Mouse (Mus musculus): ENCODE results near the gene Sugct. TPM values are rescaled to one million over a fixed set of nuclear protein-coding genes. Genes with fewer than 3 reads are reported as not detected.
"Not testable (repeated sequence)": the region's sequence is repeated elsewhere in the genome, so short reads cannot be mapped to it uniquely, and the experiment has no call there.

Gene Sugct
- polyA plus RNA-seq, 1 experiment, result not detected

DNA sequence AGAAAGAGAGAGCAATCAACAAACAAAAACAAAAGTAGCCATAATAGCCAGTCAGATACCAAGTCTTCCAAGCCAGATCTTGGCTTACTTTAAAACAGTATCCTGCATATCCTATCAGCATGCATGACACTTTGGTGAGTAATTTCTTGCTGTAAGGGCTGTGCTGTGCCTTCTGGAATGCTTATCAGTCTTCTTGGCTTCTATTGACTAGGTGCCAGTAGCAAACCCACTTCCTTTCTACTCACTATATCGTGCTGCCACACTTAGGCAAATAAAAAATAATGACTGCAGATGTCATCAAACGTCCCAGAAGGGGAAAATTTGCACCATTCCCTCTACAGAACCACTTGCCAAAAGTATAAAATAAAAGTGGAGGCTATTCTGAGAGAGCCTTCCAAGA is 848.1 kb downstream of the Sugct start:
- no peak overlapping the region for H3K27ac ChIP-seq (ENCODE audit: control insufficient read depth, insufficient read depth, low read depth, low read length, poor library complexity)
- peaks cover 1% of the 10 kb centered on the region for H3K4me1 ChIP-seq (ENCODE audit: control insufficient read depth, insufficient read depth, low read length)
- H3K4me3 ChIP-seq (replicated peaks; ENCODE audit: control insufficient read depth, low read depth, low read length), result no peak overlapping the region
- WGBS, result 5% methylated on average over 2 of the region's 2 CpGs
- TF ChIP-seq POLR2A (IDR thresholded peaks at IDR 0.05; ENCODE audit: borderline replicate concordance, control insufficient read depth, low read depth, low read length), result no peak
- TF ChIP-seq CTCF (IDR thresholded peaks at IDR 0.05; ENCODE audit: control insufficient read depth, insufficient read depth, low read length), result no peak

DNA sequence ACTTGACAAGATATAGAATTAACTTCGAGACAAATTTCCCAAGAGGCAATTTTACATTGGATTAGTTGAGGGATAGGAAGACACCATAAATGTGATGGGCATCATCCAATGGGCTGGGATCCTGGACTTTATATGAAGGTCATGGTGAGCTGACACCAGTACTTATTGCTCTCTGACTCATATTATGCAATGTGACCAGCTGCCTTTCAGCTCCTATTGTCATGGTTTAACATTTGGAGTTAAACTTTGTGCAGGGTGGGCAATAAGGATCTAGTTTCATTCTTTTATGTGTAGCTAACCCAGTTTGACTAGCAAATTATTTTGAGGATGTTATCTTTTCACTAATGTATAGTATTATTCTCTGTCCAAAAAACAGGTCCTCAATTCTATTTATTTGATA is 854.4 kb downstream of the Sugct start:
- H3K4me3 ChIP-seq (replicated peaks; ENCODE audit: control insufficient read depth, low read depth, low read length), result no peak overlapping the region
- no peak overlapping the region for H3K27ac ChIP-seq (ENCODE audit: control insufficient read depth, insufficient read depth, low read depth, low read length, poor library complexity)
- no peak for TF ChIP-seq CTCF (IDR thresholded peaks at IDR 0.05; ENCODE audit: control insufficient read depth, insufficient read depth, low read length)
- no peak for TF ChIP-seq POLR2A (IDR thresholded peaks at IDR 0.05; ENCODE audit: borderline replicate concordance, control insufficient read depth, low read depth, low read length)
- 77% methylated on average over 1 of the region's 1 CpGs for WGBS
- no peaks in the 10 kb centered on the region; the same call in 1 of the 2 replicates for H3K4me1 ChIP-seq (ENCODE audit: control insufficient read depth, insufficient read depth, low read length)

DNA sequence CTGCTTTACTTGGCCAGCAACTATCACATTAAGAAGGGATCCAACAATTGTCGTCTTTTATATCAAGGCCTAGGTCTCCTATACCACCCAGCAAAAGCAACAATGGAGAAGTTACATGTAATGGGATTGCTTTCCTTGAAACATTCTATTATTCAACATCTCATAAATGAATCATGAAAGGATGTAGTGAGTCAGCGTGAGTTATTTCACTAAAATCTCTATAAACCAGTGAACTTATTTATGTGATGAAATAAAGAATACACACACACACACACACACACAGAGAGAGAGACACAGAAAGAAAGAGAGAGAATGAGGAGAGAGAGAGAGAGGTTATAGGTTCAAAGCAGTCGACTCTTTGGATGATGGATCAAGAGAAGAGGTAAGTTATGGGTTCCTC is 856.9 kb downstream of the Sugct start:
- TF ChIP-seq POLR2A (IDR thresholded peaks at IDR 0.05; ENCODE audit: borderline replicate concordance, control insufficient read depth, low read depth, low read length) (no peak), CTCF (IDR thresholded peaks at IDR 0.05; ENCODE audit: control insufficient read depth, insufficient read depth, low read length) (no peak)

DNA sequence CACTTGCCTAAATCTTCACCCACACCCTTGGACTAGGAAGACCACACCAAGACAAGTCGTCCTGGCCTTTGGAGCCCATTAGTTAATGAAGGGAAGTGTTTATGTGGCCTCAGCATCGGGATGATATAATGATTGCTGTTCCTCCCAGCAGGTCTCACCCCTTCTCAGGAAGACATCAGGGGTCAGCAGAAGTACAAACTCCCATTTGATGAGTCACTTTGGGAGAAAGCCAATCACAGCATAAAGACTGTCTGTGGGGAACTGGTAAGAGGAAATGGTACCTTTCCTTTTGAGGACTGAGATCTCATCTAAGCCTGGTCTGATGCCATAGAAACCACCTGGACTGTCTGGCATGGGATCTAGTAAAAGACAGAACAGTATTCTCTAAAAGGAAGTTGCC is 860.2 kb downstream of the Sugct start:
- 46% methylated on average over 2 of the region's 2 CpGs for WGBS
- H3K4me1 ChIP-seq (ENCODE audit: control insufficient read depth, insufficient read depth, low read length), result no peaks in the 10 kb centered on the region
- no peak overlapping the region for H3K27ac ChIP-seq (ENCODE audit: control insufficient read depth, insufficient read depth, low read depth, low read length, poor library complexity)
- TF ChIP-seq POLR2A (IDR thresholded peaks at IDR 0.05; ENCODE audit: borderline replicate concordance, control insufficient read depth, low read depth, low read length) (no peak), CTCF (IDR thresholded peaks at IDR 0.05; ENCODE audit: control insufficient read depth, insufficient read depth, low read length) (no peak)
- no peak overlapping the region for H3K4me3 ChIP-seq (replicated peaks; ENCODE audit: control insufficient read depth, low read depth, low read length)

More for the DNA sequence above, 856.9 kb downstream of the Sugct start:
- Histone ChIP-seq H3K4me1 (ENCODE audit: control insufficient read depth, insufficient read depth, low read length) (no peaks in the 10 kb centered on the region), H3K27ac (ENCODE audit: control insufficient read depth, insufficient read depth, low read depth, low read length, poor library complexity) (no peak overlapping the region), H3K4me3 (replicated peaks; ENCODE audit: control insufficient read depth, low read depth, low read length) (no peak overlapping the region)
- WGBS, result 76% methylated on average over 3 of the region's 3 CpGs

DNA sequence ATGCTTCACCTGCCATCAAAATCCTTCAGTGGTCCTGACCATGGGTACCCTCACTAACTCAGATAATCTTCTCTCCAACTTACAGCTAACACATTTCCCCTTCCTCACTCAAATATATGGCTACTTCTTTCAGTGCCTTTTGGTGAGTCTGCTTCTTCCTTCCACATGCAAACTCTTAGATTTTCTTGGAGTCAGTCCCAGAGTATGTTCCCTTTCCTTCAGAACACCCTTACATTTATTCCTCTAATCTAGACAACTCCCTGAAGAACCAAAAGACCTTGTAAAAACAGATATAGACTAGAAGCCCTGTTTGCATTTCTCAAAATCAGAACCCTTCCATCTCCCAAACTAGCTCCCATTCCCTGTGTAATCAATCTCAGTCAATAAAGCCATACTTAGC is 862.3 kb downstream of the Sugct start:
- no peak for TF ChIP-seq CTCF (IDR thresholded peaks at IDR 0.05; ENCODE audit: control insufficient read depth, insufficient read depth, low read length)
- no peak for TF ChIP-seq POLR2A (IDR thresholded peaks at IDR 0.05; ENCODE audit: borderline replicate concordance, control insufficient read depth, low read depth, low read length)
- H3K4me3 ChIP-seq (replicated peaks; ENCODE audit: control insufficient read depth, low read depth, low read length), result no peak overlapping the region
- no peak overlapping the region for H3K27ac ChIP-seq (ENCODE audit: control insufficient read depth, insufficient read depth, low read depth, low read length, poor library complexity)
- no peaks in the 10 kb centered on the region for H3K4me1 ChIP-seq (ENCODE audit: control insufficient read depth, insufficient read depth, low read length)

DNA sequence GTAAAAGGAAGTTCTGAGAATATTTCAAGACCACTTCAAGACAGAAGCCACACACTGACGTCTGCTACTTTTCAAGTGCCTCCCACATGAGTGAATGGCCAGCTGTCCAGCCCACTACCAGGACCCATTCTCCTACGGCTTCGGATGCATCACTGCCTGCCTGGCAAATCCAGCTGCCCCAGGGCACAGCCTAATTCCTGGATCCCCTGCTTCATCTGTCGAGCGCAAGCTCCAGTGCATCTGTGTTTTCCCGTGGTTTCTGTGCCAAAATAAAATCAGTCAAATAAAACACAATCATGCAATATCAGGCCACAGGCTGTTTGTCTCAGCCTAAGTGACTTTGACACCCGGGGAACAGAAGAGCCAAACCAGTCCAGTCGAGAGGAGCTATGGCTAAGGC is 863.5 kb downstream of the Sugct start:
- TF ChIP-seq POLR2A (IDR thresholded peaks at IDR 0.05; ENCODE audit: borderline replicate concordance, control insufficient read depth, low read depth, low read length), result no peak
- no peak for TF ChIP-seq CTCF (IDR thresholded peaks at IDR 0.05; ENCODE audit: control insufficient read depth, insufficient read depth, low read length)
- Histone ChIP-seq H3K4me3 (replicated peaks; ENCODE audit: control insufficient read depth, low read depth, low read length) (no peak overlapping the region), H3K27ac (ENCODE audit: control insufficient read depth, insufficient read depth, low read depth, low read length, poor library complexity) (no peak overlapping the region), H3K4me1 (ENCODE audit: control insufficient read depth, insufficient read depth, low read length) (no peaks in the 10 kb centered on the region)
- WGBS, result 73% methylated on average over 8 of the region's 8 CpGs

DNA sequence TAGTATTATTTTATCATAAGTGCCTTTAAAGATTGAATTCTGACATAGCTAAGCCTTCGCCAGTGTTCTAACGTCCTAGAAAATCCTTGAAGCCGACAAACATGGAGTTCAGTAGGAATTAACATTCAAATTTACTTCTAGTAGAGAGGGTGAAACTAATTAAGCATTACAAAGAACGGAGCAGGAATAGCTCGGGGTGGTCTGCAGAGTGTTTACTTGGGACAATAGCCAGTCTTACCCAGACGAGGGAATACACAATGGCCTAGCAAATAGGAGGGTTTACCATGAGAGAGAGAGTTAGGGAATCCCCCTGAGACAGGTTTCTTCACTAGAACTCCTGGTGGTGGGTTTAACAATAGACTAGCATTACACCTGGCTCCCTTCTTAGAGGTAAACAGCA is 865.1 kb downstream of the Sugct start:
- 83% methylated on average over 6 of the region's 6 CpGs for WGBS

DNA sequence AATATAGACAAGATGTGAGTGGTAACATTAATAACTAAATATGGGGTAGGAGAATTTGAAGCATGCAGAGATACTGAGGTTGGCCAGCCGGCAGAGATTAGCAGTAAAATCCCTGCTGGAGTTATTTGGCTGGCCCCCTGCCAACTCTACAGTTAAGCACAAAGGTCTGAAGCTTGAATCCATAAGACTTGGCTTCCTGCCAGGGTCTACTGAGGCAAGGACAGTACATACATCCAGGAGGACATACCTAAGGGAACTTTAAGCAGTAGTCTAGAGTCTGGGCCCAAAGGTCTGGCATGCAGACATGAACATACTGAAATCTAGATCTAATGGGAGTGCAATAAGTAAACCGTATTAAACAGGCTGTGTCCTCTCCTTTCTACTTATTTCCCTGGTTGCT is 865.8 kb downstream of the Sugct start:
- H3K27ac ChIP-seq (ENCODE audit: control insufficient read depth, insufficient read depth, low read depth, low read length, poor library complexity), result no peak overlapping the region
- TF ChIP-seq POLR2A (IDR thresholded peaks at IDR 0.05; ENCODE audit: borderline replicate concordance, control insufficient read depth, low read depth, low read length), result no peak
- H3K4me1 ChIP-seq (ENCODE audit: control insufficient read depth, insufficient read depth, low read length), result no peaks in the 10 kb centered on the region
- WGBS, result 80% methylated on average over 2 of the region's 2 CpGs
- no peak overlapping the region for H3K4me3 ChIP-seq (replicated peaks; ENCODE audit: control insufficient read depth, low read depth, low read length)

More for the DNA sequence above, 865.1 kb downstream of the Sugct start:
- H3K4me1 ChIP-seq (ENCODE audit: control insufficient read depth, insufficient read depth, low read length); H3K27ac ChIP-seq (ENCODE audit: control insufficient read depth, insufficient read depth, low read depth, low read length, poor library complexity); H3K4me3 ChIP-seq (replicated peaks; ENCODE audit: control insufficient read depth, low read depth, low read length): not testable (repeated sequence)

DNA sequence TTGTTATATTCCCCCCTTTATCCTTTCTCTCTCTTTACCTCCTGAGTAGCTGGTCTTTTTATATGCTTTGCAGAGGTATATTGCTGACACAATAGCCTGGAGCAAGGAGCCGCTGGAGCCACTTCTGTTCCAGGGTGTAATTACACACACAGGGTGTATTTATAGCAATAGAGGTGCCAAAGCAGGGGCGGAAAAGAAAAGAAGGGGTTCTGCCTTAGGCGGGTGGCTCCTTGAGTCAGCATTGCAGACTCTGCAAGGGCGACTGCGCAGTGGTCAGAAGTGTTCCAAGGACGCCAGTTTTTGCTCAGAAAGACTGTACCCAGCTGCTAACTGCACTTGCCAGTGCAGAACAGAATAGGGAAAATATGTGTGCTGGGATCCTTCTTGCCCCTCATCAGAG is 869.7 kb downstream of the Sugct start:
- Histone ChIP-seq H3K4me3 (replicated peaks; ENCODE audit: control insufficient read depth, low read depth, low read length) (no peak overlapping the region), H3K27ac (ENCODE audit: control insufficient read depth, insufficient read depth, low read depth, low read length, poor library complexity) (no peak overlapping the region), H3K4me1 (ENCODE audit: control insufficient read depth, insufficient read depth, low read length) (no peaks in the 10 kb centered on the region)
- no peak for TF ChIP-seq POLR2A (IDR thresholded peaks at IDR 0.05; ENCODE audit: borderline replicate concordance, control insufficient read depth, low read depth, low read length)
- TF ChIP-seq CTCF (IDR thresholded peaks at IDR 0.05; ENCODE audit: control insufficient read depth, insufficient read depth, low read length), result no peak
- WGBS, result 82% methylated on average over 6 of the region's 6 CpGs
